Mouse (Mus musculus) liver, embryonic 15.5 days (tissue): ENCODE results near the gene Serpina3n. TPM values are rescaled to one million over a fixed set of nuclear protein-coding genes. Genes with fewer than 3 reads are reported as not detected.

Experiments used
- polyA plus RNA-seq: library from polyadenylated mRNA; unstranded; fragments of >200 nt; fragmentation: Nextera tagmentation; extraction: Ambion mirVana; gene quantifications from 2 replicates; pipeline ENCODE4 v1.2.1, GENCODE M21; 2015

Serpina3n gene
- polyA plus RNA-seq, 1 experiment from 2014 or later = 1.0 TPM

Other genes with a start within 250 kb of the Serpina3n start
- gene Serpina3f, start 192.2 kb upstream of the Serpina3n start, polyA plus RNA-seq = 0.29 and 0.31 TPM in 2 replicates
- gene Serpina3g, start 170.5 kb upstream of the Serpina3n start, polyA plus RNA-seq = 2.2 and 2.3 TPM in 2 replicates
- 0.14 and 0.17 TPM in 2 replicates for gene Serpina3i, start 143.6 kb upstream of the Serpina3n start, polyA plus RNA-seq
- gene Serpina3j, start 92.2 kb upstream of the Serpina3n start, polyA plus RNA-seq = not detected in 2 replicates
- gene Serpina3k, start 68.2 kb upstream of the Serpina3n start, polyA plus RNA-seq = not detected in 2 replicates
- gene Serpina3m, start 68.2 kb upstream of the Serpina3n start, polyA plus RNA-seq = 0.24 TPM in 1 of 2 replicates, not detected in the other
- gene Gsc, start 66.6 kb downstream of the Serpina3n start, polyA plus RNA-seq = not detected in 2 replicates